Mouse (Mus musculus) C2C12 (cell line): ENCODE results near the gene Mrpl34.

ENCODE experiments used
- CEBPB ChIP-seq: IDR thresholded peaks from one replicate; pipeline ENCODE4 v1.6.1; 2011; ENCODE audit warnings: low read depth, mild to moderate bottlenecking, control low read depth, moderate library complexity
- CTCF ChIP-seq: IDR thresholded peaks from one replicate; pipeline ENCODE4 v1.5.1; 2011; ENCODE audit not compliant: control insufficient read depth, insufficient read depth, insufficient read length
- MAX ChIP-seq: IDR thresholded peaks from one replicate; pipeline ENCODE4 v1.6.1; 2011; ENCODE audit warnings: mild to moderate bottlenecking, control low read depth
- MYOD1 ChIP-seq: IDR thresholded peaks from one replicate; pipeline ENCODE4 v1.6.1; 2011; ENCODE audit warnings: low read depth; ENCODE audit not compliant: control insufficient read depth, insufficient read length

GRCm38 (mm10) chr8:71509316-71509715, 44.6 kb downstream of the Mrpl34 start:
- TF ChIP-seq MAX (no peak), MYOD1 (no peak), CTCF (no peak), CEBPB (no peak)
